ENCODE assay signal across 12 mouse cellular contexts in genomic region chr9:118651939-118652338, GRCm38 (mm10). TPM values are rescaled to one million over a fixed set of nuclear protein-coding genes. Genes with fewer than 3 reads are reported as not detected.
DNase-seq lines count a peak whose midpoint lies in the region; ATAC-seq lines count a peak whose summit lies in the region.
"Had no signal": no experiment of that assay in that cellular context is flagged by ENCODE, and none has a peak within 500 bp of the region (broad histone marks: within the 10 kb centered on the region; RNA-seq: fewer than 3 reads in every experiment).

No protein-coding gene starts in this region.

- no peaks in the 10 kb centered on the region for H3K27me3 ChIP-seq in forebrain, embryonic 10.5 days (ENCODE audit: poor library complexity, severe bottlenecking)
- no peaks in the 10 kb centered on the region for H3K27me3 ChIP-seq in forebrain, embryonic 11.5 days (ENCODE audit: control insufficient read depth, insufficient read depth, low read length)
- H3K27me3 ChIP-seq in kidney, embryonic 16.5 days (ENCODE audit: insufficient read depth, low read length): no peaks in the 10 kb centered on the region
- no peaks in the 10 kb centered on the region for H3K27me3 ChIP-seq in embryonic facial prominence, embryonic 11.5 days (ENCODE audit: control insufficient read depth, insufficient read depth, low read length)

- 58% methylated on average over 2 of the region's 2 CpGs for WGBS in forebrain, embryonic 10.5 days
- WGBS in forebrain, embryonic 11.5 days: 61% methylated on average over 2 of the region's 2 CpGs
- WGBS in kidney, embryonic 16.5 days: 56% methylated on average over 2 of the region's 2 CpGs
- 51% methylated on average over 2 of the region's 2 CpGs for WGBS in embryonic facial prominence, embryonic 11.5 days

- 0 out of 2 replicates have a peak overlapping the region, but pooled peaks have one; percentile 30 for H3K27ac ChIP-seq in forebrain, embryonic 10.5 days
- H3K27ac ChIP-seq in forebrain, embryonic 11.5 days (ENCODE audit: low read depth, low read length): no peak overlapping the region
- H3K27ac ChIP-seq in kidney, embryonic 16.5 days (ENCODE audit: low read length): no peak overlapping the region
- H3K27ac ChIP-seq in embryonic facial prominence, embryonic 11.5 days (replicated peaks; ENCODE audit: low read depth, low read length): no peak overlapping the region

- peaks cover 42% of the 10 kb centered on the region for H3K4me1 ChIP-seq in forebrain, embryonic 10.5 days
- H3K4me1 ChIP-seq in forebrain, embryonic 11.5 days (replicated peaks; ENCODE audit: control insufficient read depth, insufficient read depth, low read length): no peaks in the 10 kb centered on the region
- H3K4me1 ChIP-seq in kidney, embryonic 16.5 days (ENCODE audit: insufficient read depth, low read length): peaks cover 26% of the 10 kb centered on the region
- peaks cover 5% of the 10 kb centered on the region for H3K4me1 ChIP-seq in embryonic facial prominence, embryonic 11.5 days (ENCODE audit: control insufficient read depth, insufficient read depth, low read length)
- H3K4me1 ChIP-seq: megakaryocyte, embryonic 14.5 days had no signal

- no peak for ATAC-seq in forebrain, embryonic 11.5 days (replicated peaks; ENCODE audit: low FRiP score)
- no peak for ATAC-seq in kidney, embryonic 16.5 days (ENCODE audit: low FRiP score, low TSS enrichment)
- no peak for ATAC-seq in embryonic facial prominence, embryonic 11.5 days (replicated peaks; ENCODE audit: insufficient number of reproducible peaks, low FRiP score, low TSS enrichment, low read depth)
- ATAC-seq: activated CD4-positive, CD25-positive, alpha-beta regulatory T cell, adult 4 months; forebrain, embryonic 16.5 days had no signal

- H3K36me3 ChIP-seq in forebrain, embryonic 10.5 days (replicated peaks): peaks cover 8% of the 10 kb centered on the region
- H3K36me3 ChIP-seq in forebrain, embryonic 11.5 days (ENCODE audit: control insufficient read depth, insufficient read depth, low read length): no peaks in the 10 kb centered on the region
- peaks cover 17% of the 10 kb centered on the region for H3K36me3 ChIP-seq in kidney, embryonic 16.5 days (ENCODE audit: insufficient read depth, low read length)
- H3K36me3 ChIP-seq in embryonic facial prominence, embryonic 11.5 days (replicated peaks; ENCODE audit: control insufficient read depth, insufficient read depth, low read depth, low read length): no peaks in the 10 kb centered on the region

- no peak overlapping the region for H3K4me3 ChIP-seq in forebrain, embryonic 10.5 days
- H3K4me3 ChIP-seq in forebrain, embryonic 11.5 days (ENCODE audit: low read depth, low read length): no peak overlapping the region
- H3K4me3 ChIP-seq in kidney, embryonic 16.5 days (ENCODE audit: low read length): no peak overlapping the region
- H3K4me3 ChIP-seq in embryonic facial prominence, embryonic 11.5 days (ENCODE audit: low read depth, low read length): no peak overlapping the region
- H3K4me3 ChIP-seq: megakaryocyte, embryonic 14.5 days had no signal

- DNase-seq in forebrain, embryonic 10.5 days (ENCODE audit: extremely low spot score, low spot score): no peak
- no peak for DNase-seq in forebrain, embryonic 11.5 days (ENCODE audit: low spot score)
- peak; percentile 68 for DNase-seq in kidney, postnatal 10 days
- DNase-seq in embryonic facial prominence, embryonic 11.5 days (ENCODE audit: low spot score): peak; percentile 25
- peak; percentile 35 to 44 for DNase-seq in kidney, postnatal 36 days
- DNase-seq in left cerebral cortex, adult 18-20 months (ENCODE audit: low spot score in 2 of 2): no peak
- no peak for DNase-seq in layer of hippocampus, postnatal 36 days
- DNase-seq: liver had no signal

- H3K9me3 ChIP-seq in forebrain, embryonic 10.5 days: no peaks in the 10 kb centered on the region; the same call in 1 of the 2 replicates
- H3K9me3 ChIP-seq in forebrain, embryonic 11.5 days (ENCODE audit: control insufficient read depth, low read length): no peaks in the 10 kb centered on the region; the same call in 1 of the 2 replicates
- peaks cover 6% of the 10 kb centered on the region; the same call in 1 of the 2 replicates for H3K9me3 ChIP-seq in kidney, embryonic 16.5 days (ENCODE audit: low read length)
- no peaks in the 10 kb centered on the region for H3K9me3 ChIP-seq in embryonic facial prominence, embryonic 11.5 days (replicated peaks; ENCODE audit: control insufficient read depth, low read length)

- H3K9ac ChIP-seq in forebrain, embryonic 11.5 days (ENCODE audit: low read length): no peak overlapping the region
- H3K9ac ChIP-seq in kidney, embryonic 16.5 days (replicated peaks; ENCODE audit: low read length): no peak overlapping the region
- no peak overlapping the region for H3K9ac ChIP-seq in embryonic facial prominence, embryonic 11.5 days (replicated peaks; ENCODE audit: low read length)

- H3K4me2 ChIP-seq in forebrain, embryonic 11.5 days (ENCODE audit: low read depth, low read length, severe bottlenecking): no peak overlapping the region
- no peak overlapping the region for H3K4me2 ChIP-seq in kidney, embryonic 16.5 days (replicated peaks; ENCODE audit: low read depth, low read length)
- H3K4me2 ChIP-seq in embryonic facial prominence, embryonic 11.5 days (ENCODE audit: low read depth, low read length): no peak overlapping the region

RNA-seq across cellular contexts. Expression of gene Itga9, which starts 45.4 kb away (rescaled TPM):
- polyA plus RNA-seq in forebrain, embryonic 10.5 days (2016; fragmentation: Nextera tagmentation; extraction: Ambion mirVana): 6.0 and 6.1 TPM in 2 replicates
- polyA plus RNA-seq in forebrain, embryonic 11.5 days (2014; fragmentation: Nextera tagmentation; extraction: Ambion mirVana): 6.3 and 7.1 TPM in 2 replicates
- 10.8 and 11.1 TPM in 2 replicates for polyA plus RNA-seq in kidney, embryonic 16.5 days (2015; fragmentation: Nextera tagmentation; extraction: Ambion mirVana)
- 9.3 and 10.3 TPM in 2 replicates for polyA plus RNA-seq in embryonic facial prominence, embryonic 11.5 days (2014; fragmentation: Nextera tagmentation; extraction: Ambion mirVana)
- 1 to 10 TPM; 5.6 to 7.5 TPM for total RNA-seq in left cerebral cortex, adult 18-20 months (2021)
- total RNA-seq in layer of hippocampus, postnatal 36 days (2021): 1 to 10 TPM; 2.9 to 5.4 TPM

Comparison
In these comparisons a context has a peak if more than half of its experiments do, and no peak if none do; other contexts are left out.
1. DNase-seq: peak in kidney, postnatal 10 days (single experiment), embryonic facial prominence, embryonic 11.5 days (single experiment) and kidney, postnatal 36 days (2 of 2); none in forebrain, embryonic 10.5 days (single experiment), forebrain, embryonic 11.5 days (single experiment), left cerebral cortex, adult 18-20 months (0 of 2) and layer of hippocampus, postnatal 36 days (0 of 2).